ENCODE assay signal across 20 mouse cellular contexts in the genomic region with DNA sequence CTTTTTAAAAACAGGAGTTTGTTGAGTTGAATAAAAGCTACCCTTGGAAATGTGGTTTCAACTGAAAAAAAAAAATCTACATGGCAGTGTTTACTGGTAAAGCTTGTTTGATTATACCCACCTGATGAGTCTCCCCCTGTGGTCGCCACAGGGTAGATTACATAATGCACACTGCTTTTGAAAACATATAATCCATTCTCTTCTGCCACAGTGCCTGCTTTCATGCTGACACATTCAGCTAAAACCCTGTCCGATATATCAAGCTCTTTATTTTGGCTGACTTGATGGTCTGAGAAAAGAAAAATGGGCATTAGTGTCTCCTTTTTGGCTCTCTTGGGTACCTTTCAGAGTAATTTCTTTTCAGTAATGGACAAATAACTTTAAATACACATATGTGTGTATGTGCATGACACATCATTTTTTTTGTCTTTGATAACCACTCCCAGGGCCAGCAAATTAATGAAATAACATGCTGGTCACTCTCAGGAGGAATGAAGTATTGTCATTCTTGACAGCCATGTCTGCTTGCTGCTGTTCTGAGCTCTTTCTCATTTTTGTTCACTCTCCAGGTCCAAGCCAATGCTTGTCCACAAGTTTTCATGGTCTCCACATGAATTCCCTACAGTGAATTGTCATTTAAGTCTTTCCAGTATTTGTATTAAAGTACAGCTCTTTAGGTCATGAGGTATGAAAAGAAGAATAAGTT.
"Had no signal": no experiment of that assay in that cellular context is flagged by ENCODE, and none has a peak within 500 bp of the region (broad histone marks: within the 10 kb centered on the region; RNA-seq: fewer than 3 reads in every experiment).

No protein-coding gene starts in this region.

- H3K27me3 ChIP-seq: limb, embryonic 12.5 days; limb, embryonic 15.5 days; neural tube, embryonic 13.5 days had no signal

- H3K27ac ChIP-seq: kidney, postnatal 0 days; layer of hippocampus, adult 2 months; left cerebral cortex, adult 2 months; limb, embryonic 12.5 days; limb, embryonic 15.5 days; liver, embryonic 14.5 days; macrophage; midbrain, embryonic 15.5 days; neural tube, embryonic 13.5 days had no signal

- H3K4me3 ChIP-seq: layer of hippocampus, adult 2 months; left cerebral cortex, adult 2 months; limb, embryonic 12.5 days; limb, embryonic 15.5 days; midbrain, embryonic 15.5 days; myocyte; neural tube, embryonic 13.5 days had no signal

- H3K9ac ChIP-seq: limb, embryonic 12.5 days; limb, embryonic 15.5 days; liver, embryonic 14.5 days; liver, postnatal 0 days; lung, embryonic 14.5 days; midbrain, embryonic 15.5 days; neural tube, embryonic 13.5 days had no signal

- ATAC-seq: liver, postnatal 0 days; lung, postnatal 0 days; midbrain, embryonic 15.5 days had no signal

- H3K9me3 ChIP-seq: limb, embryonic 12.5 days; limb, embryonic 15.5 days; midbrain, embryonic 15.5 days; neural tube, embryonic 13.5 days had no signal

- H3K36me3 ChIP-seq: limb, embryonic 12.5 days; limb, embryonic 15.5 days; midbrain, embryonic 15.5 days; neural tube, embryonic 13.5 days had no signal

- H3K4me2 ChIP-seq: limb, embryonic 12.5 days; limb, embryonic 15.5 days; liver, embryonic 11.5 days; lung, embryonic 14.5 days; midbrain, embryonic 15.5 days; neural tube, embryonic 13.5 days had no signal

- DNase-seq: kidney, adult 2 months; kidney, postnatal 25 days; layer of hippocampus, postnatal 36 days; left cerebral cortex, postnatal 4 days; liver, postnatal 0 days; lung, embryonic 14.5 days; thymus, adult 18-20 months; thymus, postnatal 36 days had no signal

- H3K4me1 ChIP-seq: limb, embryonic 12.5 days; limb, embryonic 15.5 days; midbrain, embryonic 15.5 days; neural tube, embryonic 13.5 days had no signal
